Mouse (Mus musculus) limb, embryonic 13.5 days (tissue): ENCODE data around the gene Cphx3. TPM values are rescaled to one million over a fixed set of nuclear protein-coding genes. Genes with fewer than 3 reads are reported as not detected.
"Not testable (repeated sequence)": the region's sequence is repeated elsewhere in the genome, so short reads cannot be mapped to it uniquely, and the experiment has no call there.

Experiments
- ATAC-seq: fragments of 200-750 bp; cut with Nextera tagmentation; 2 replicates; pipeline ENCODE4 v1.8.0; 2017; ENCODE audit warnings: low read depth, moderate number of reproducible peaks, moderate TSS enrichment; ENCODE audit not compliant: low FRiP score
- H3K27ac ChIP-seq: fragments of 300-500 bp; sonication (generic); 2 replicates; pipeline ENCODE4 v1.5.1; 2015; ENCODE audit warnings: inconsistent platforms, mild to moderate bottlenecking, moderate library complexity
- H3K27me3 ChIP-seq: fragments of 300-500 bp; sonication (generic); 2 replicates; pipeline ENCODE4 v1.6.1; 2015; ENCODE audit warnings: mild to moderate bottlenecking, inconsistent platforms
- H3K36me3 ChIP-seq: fragments of 300-500 bp; sonication (generic); 2 replicates; pipeline ENCODE4 v1.6.1; 2015; ENCODE audit warnings: inconsistent platforms, mild to moderate bottlenecking, moderate library complexity
- H3K4me1 ChIP-seq: fragments of 300-500 bp; sonication (generic); 2 replicates; pipeline ENCODE4 v1.6.1; 2015; ENCODE audit warnings: inconsistent platforms
- H3K4me2 ChIP-seq: fragments of 300-500 bp; sonication (generic); replicated peaks from 2 replicates; pipeline ENCODE4 v1.6.1; 2015; ENCODE audit warnings: inconsistent platforms, mild to moderate bottlenecking, moderate library complexity
- H3K4me3 ChIP-seq: fragments of 300-500 bp; sonication (generic); 2 replicates; pipeline ENCODE4 v1.5.1; 2015; ENCODE audit warnings: moderate library complexity, mild to moderate bottlenecking, inconsistent platforms
- H3K9ac ChIP-seq: fragments of 300-500 bp; sonication (generic); 2 replicates; pipeline ENCODE4 v1.6.1; 2015; ENCODE audit warnings: mild to moderate bottlenecking, inconsistent platforms
- H3K9me3 ChIP-seq: fragments of 300-500 bp; sonication (generic); 2 replicates; pipeline ENCODE4 v1.6.1; 2016; ENCODE audit warnings: inconsistent platforms
- WGBS: fragments of 180-500 bp; shearing (Covaris S2); methylation state at CpG from one replicate; pipeline ENCODE4 v1.1.7; 2015; 5-methylcytosine and 5-hydroxymethylcytosine counted together
- polyA plus RNA-seq: library from polyadenylated mRNA; unstranded; fragments of >200 nt; fragmentation: Nextera tagmentation; extraction: Ambion mirVana; gene quantifications from 2 replicates; pipeline ENCODE4 v1.2.1, GENCODE M21; 2015

Cphx3 gene
- polyA plus RNA-seq, 1 experiment from 2014 or later, result not detected

GRCm38 (mm10) chr14:26186638-26187037 lies 104.5 kb downstream of the Cphx3 start:
- not testable (repeated sequence) for H3K9ac ChIP-seq, H3K9me3 ChIP-seq, H3K4me1 ChIP-seq, H3K27me3 ChIP-seq, H3K27ac ChIP-seq, H3K4me2 ChIP-seq, ATAC-seq, H3K36me3 ChIP-seq, H3K4me3 ChIP-seq
- no CpG with 5 or more reads among the region's 9 CpGs for WGBS

GRCm38 (mm10) chr14:26188361-26188760 lies 106.3 kb downstream of the Cphx3 start:
- H3K36me3 ChIP-seq, H3K4me2 ChIP-seq, H3K4me3 ChIP-seq, H3K27me3 ChIP-seq, H3K4me1 ChIP-seq, H3K9me3 ChIP-seq, H3K9ac ChIP-seq, H3K27ac ChIP-seq, ATAC-seq: not testable (repeated sequence)
- no CpG with 5 or more reads among the region's 8 CpGs for WGBS

GRCm38 (mm10) chr14:26197851-26198250 lies 115.8 kb downstream of the Cphx3 start:
- H3K9ac ChIP-seq, H3K4me1 ChIP-seq, H3K27me3 ChIP-seq, H3K27ac ChIP-seq, ATAC-seq, H3K36me3 ChIP-seq, H3K4me3 ChIP-seq, H3K4me2 ChIP-seq, H3K9me3 ChIP-seq: not testable (repeated sequence)
- WGBS, result no CpG with 5 or more reads among the region's 3 CpGs

- H3K9ac ChIP-seq, H3K27me3 ChIP-seq, H3K4me1 ChIP-seq, H3K36me3 ChIP-seq, H3K9me3 ChIP-seq, H3K4me2 ChIP-seq, H3K27ac ChIP-seq, H3K4me3 ChIP-seq: not testable (repeated sequence)
- ATAC-seq, result peak; percentile 64; the same call in 1 of the 2 replicates
- no CpG with 5 or more reads among the region's 44 CpGs for WGBS
These were observed 124.3 kb downstream of the Cphx3 start for GRCm38 (mm10) chr14:26206197-26206925.

- not testable (repeated sequence) for H3K27me3 ChIP-seq, H3K4me3 ChIP-seq, H3K27ac ChIP-seq, H3K4me2 ChIP-seq, H3K36me3 ChIP-seq, H3K9me3 ChIP-seq, H3K9ac ChIP-seq, H3K4me1 ChIP-seq
- ATAC-seq, result peak; percentile 51; the same call in 1 of the 2 replicates
- WGBS, result no CpG with 5 or more reads among the region's 10 CpGs
These were observed 124.8 kb downstream of the Cphx3 start, which contains the start of gene Tmem254b for GRCm38 (mm10) chr14:26206926-26207247. Tmem254b (minus strand) TSS chr14:26207041.

GRCm38 (mm10) chr14:26216233-26217000 lies 134.3 kb downstream of the Cphx3 start:
- not testable (repeated sequence) for H3K27ac ChIP-seq, H3K9me3 ChIP-seq, H3K27me3 ChIP-seq, H3K4me2 ChIP-seq, ATAC-seq, H3K36me3 ChIP-seq, H3K4me1 ChIP-seq, H3K9ac ChIP-seq, H3K4me3 ChIP-seq
- WGBS, result no CpG with 5 or more reads among the region's 5 CpGs

- not testable (repeated sequence) for H3K27ac ChIP-seq, H3K9me3 ChIP-seq, H3K4me1 ChIP-seq, H3K27me3 ChIP-seq, H3K36me3 ChIP-seq, H3K4me2 ChIP-seq, H3K9ac ChIP-seq, H3K4me3 ChIP-seq, ATAC-seq
- no CpG with 5 or more reads among the region's 2 CpGs for WGBS
These were observed 155.1 kb downstream of the Cphx3 start for GRCm38 (mm10) chr14:26237183-26237582.

- no CpG with 5 or more reads among the region's 25 CpGs for WGBS
- H3K4me1 ChIP-seq, H3K9me3 ChIP-seq, H3K36me3 ChIP-seq, H3K4me3 ChIP-seq, H3K4me2 ChIP-seq, H3K27ac ChIP-seq, H3K27me3 ChIP-seq, H3K9ac ChIP-seq: not testable (repeated sequence)
- ATAC-seq, result peak; percentile 87
These were observed 175.9 kb downstream of the Cphx3 start, which contains the start of gene Duxbl3 for GRCm38 (mm10) chr14:26257756-26258617. Duxbl3 (plus strand) TSS chr14:26257962.

- H3K9me3 ChIP-seq, H3K36me3 ChIP-seq, H3K4me3 ChIP-seq, H3K4me1 ChIP-seq, H3K27ac ChIP-seq, H3K9ac ChIP-seq, ATAC-seq, H3K4me2 ChIP-seq, H3K27me3 ChIP-seq: not testable (repeated sequence)
- WGBS, result no CpG with 5 or more reads among the region's 6 CpGs
These were observed 176.6 kb downstream of the Cphx3 start for GRCm38 (mm10) chr14:26258729-26259128.

Other genes with a start within 250 kb of the Cphx3 start
- 10.9 and 13.0 TPM in 2 replicates for gene Anxa11, start 240.1 kb upstream of the Cphx3 start, polyA plus RNA-seq
- gene Plac9a, start 179.2 kb upstream of the Cphx3 start, polyA plus RNA-seq, result 1.0 TPM in 1 of 2 replicates, not detected in the other
- 2.9 and 5.1 TPM in 2 replicates for gene Tmem254a, start 154.6 kb upstream of the Cphx3 start, polyA plus RNA-seq
- not detected in 2 replicates for gene Cphx1, start 144.0 kb upstream of the Cphx3 start, polyA plus RNA-seq
- gene Duxbl1, start 103.7 kb upstream of the Cphx3 start, polyA plus RNA-seq, result 2.3 and 2.8 TPM in 2 replicates
- 14.8 and 15.4 TPM in 2 replicates for gene Gm9780, start 39.6 kb upstream of the Cphx3 start, polyA plus RNA-seq
- 27.6 and 30.3 TPM in 2 replicates for gene Tmem254c, start 14.9 kb upstream of the Cphx3 start, polyA plus RNA-seq
- not detected in 2 replicates for gene Cphx2, start 781 bp upstream of the Cphx3 start, polyA plus RNA-seq
- gene Duxbl2, start 36.1 kb downstream of the Cphx3 start, polyA plus RNA-seq, result 2.1 TPM in 1 of 2 replicates, not detected in the other
- 11.4 and 11.5 TPM in 2 replicates for gene Plac9b, start 100.2 kb downstream of the Cphx3 start, polyA plus RNA-seq
- gene Tmem254b, start 124.7 kb downstream of the Cphx3 start, polyA plus RNA-seq, result 30.1 and 31.2 TPM in 2 replicates
- gene Duxbl3, start 175.7 kb downstream of the Cphx3 start, polyA plus RNA-seq, result 0.64 and 4.6 TPM in 2 replicates